Mouse (Mus musculus): ENCODE measurements at regions not wholly inside any gene's neighbourhood (a gene's known extent, or its start where the extent isn't known, plus 50 kb on each side); places are given as distances from the start of the nearest gene placed in this dataset.
A peak's percentile ranks its signal among the peaks of the same experiment; 100 is the strongest.
"Not testable (repeated sequence)": the region's sequence is repeated elsewhere in the genome, so short reads cannot be mapped to it uniquely, and the experiment has no call there.

DNA sequence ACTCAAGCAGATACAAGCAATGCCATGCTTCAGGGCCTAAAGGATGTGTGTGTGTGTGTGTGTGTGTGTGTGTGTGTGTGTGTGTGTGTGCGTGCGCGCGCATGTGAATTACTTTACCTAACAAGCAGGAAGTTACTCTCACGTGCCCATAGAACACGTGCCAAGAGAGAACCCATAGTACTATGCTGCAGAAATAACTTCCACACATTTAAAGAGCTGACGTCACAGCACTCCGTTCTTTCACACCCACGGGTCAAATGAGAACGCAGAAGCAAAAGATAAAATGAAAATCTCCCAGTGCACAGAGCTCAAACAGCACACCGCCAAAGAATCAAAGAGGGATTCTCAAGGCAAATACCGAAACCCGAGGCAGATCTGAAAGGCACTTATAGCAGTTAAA lies 195.9 kb downstream of the Unc5cl start:
- DNase-seq (ENCODE audit: low spot score in 2 of 2): no peak

GRCm38 (mm10) chr17:48672749-48673148 lies 218.0 kb downstream of the Unc5cl start:
- DNase-seq (ENCODE audit: low spot score in 2 of 2): no peak

- DNase-seq (ENCODE audit: low spot score in 2 of 2): no peak
Measured at GRCm38 (mm10) chr17:48678216-48678832, 223.6 kb downstream of the Unc5cl start.

GRCm38 (mm10) chr17:48680331-48680730 lies 225.6 kb downstream of the Unc5cl start:
- no peak for DNase-seq (ENCODE audit: low spot score in 2 of 2)

DNA sequence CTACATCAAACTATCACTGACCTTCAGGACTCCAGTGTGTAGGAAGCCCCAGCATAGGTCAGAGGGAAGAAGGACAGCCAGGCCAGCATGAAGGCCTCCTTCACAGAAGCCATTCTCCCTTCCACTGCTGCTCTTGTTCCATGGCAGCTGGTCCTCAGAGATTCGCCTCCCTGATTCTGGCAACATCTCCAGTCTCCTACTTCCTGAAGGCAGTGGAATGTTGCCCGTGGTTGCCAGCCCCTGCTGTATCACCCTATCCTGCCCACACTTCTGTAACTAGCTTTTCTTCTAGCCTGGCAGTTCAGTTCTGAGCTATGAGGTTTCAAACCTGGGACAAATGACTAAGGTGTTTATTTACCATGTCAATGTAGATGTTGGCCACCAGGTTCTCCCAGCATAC lies 234.2 kb downstream of the Unc5cl start:
- no peak for DNase-seq (ENCODE audit: low spot score in 2 of 2)

DNA sequence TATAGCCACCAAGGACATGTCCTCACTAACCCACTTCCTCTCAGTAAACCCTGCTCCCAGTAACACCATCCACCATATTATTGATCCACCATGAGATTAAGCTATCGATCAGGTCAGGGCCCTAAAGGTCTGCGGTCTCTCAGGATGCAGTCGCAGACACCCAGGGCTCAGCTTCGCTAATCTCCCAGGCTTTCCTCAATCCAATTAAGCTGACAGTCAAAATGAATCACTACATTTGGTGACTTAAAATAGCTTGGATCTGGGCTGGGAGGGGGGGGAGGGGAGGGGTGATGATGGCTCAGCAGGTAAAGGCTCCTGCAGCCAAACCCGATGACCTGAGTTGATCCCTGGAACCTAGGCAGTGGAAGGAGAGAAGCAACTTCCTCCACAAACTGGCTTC lies 233.7 kb upstream of the Lrfn2 start:
- no peak for DNase-seq (ENCODE audit: low spot score in 2 of 2)

DNA sequence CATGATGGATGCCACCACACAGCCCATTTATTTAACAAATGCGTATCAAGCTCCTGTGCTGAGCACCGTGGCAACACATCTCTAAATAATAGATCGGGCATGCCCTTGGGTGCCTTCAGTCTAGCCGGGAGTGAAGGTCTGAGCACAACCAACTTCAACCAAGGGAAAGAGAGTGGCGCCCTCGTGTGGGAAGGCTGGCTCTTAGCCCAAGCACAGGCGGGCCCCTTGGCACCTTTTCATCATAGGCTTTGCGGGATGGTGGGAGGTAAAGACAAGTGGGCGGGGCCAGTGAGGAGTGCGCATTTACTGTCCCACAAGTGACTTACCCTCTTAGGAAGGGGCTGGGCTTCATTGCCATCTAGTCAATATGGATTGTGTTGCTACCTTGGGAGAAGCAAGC lies 231.6 kb upstream of the Lrfn2 start:
- DNase-seq (ENCODE audit: low spot score in 2 of 2): no peak

GRCm38 (mm10) chr17:48720506-48720905 lies 211.7 kb upstream of the Lrfn2 start:
- DNase-seq (ENCODE audit: low spot score in 2 of 2): no peak

DNA sequence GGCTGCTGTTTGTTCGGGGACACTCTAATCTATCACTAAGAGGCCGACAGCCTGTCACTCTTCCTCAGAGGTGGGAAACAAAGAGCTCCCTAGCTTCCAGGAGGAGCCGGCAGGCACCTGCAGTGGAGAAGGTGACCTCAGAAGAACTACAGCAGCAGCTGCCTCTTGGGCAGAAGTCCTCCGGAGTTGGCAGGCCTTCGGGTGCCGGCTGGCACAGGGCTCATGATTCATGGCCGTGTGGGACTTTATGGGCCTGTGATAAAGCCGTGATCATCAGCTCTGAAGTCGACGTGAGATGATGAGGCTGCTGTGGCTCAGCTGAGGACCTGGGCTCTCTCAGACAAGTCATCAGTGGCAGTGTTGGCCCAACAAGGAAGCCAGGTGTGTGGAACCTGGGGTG lies 208.9 kb upstream of the Lrfn2 start:
- peak in 1 of 2 experiments; percentile 24 for DNase-seq (ENCODE audit: low spot score in 2 of 2)

GRCm38 (mm10) chr17:48724513-48725112 lies 207.6 kb upstream of the Lrfn2 start:
- DNase-seq (ENCODE audit: low spot score in 2 of 2): no peak

- no peak for DNase-seq (ENCODE audit: low spot score in 2 of 2)
Measured at GRCm38 (mm10) chr17:48726460-48726859, 205.7 kb upstream of the Lrfn2 start.

DNA sequence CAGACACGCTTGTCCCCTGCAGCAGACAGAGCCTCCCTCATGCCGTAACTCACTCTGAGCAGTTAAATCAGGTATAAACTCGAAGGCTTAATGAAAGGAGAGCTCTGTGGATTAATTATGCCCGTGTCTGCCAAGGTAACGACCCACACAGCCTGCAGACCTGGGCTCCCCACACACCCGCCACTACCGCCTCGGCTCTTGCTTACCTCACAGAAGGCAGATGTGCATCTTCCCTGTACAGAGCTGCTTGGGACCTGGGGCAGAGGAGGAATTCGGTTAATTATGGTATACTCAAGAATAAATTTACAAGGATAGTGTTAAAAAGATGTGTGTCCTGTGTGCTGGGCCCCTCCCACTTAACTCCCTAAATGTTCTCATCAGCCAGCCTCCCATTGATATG lies 198.4 kb upstream of the Lrfn2 start:
- no peak for DNase-seq (ENCODE audit: low spot score in 2 of 2)

- not testable (repeated sequence) for DNase-seq (ENCODE audit: low spot score in 2 of 2)
Measured at GRCm38 (mm10) chr17:48737181-48737580, 195.0 kb upstream of the Lrfn2 start.

GRCm38 (mm10) chr17:48738708-48739107 lies 193.5 kb upstream of the Lrfn2 start:
- no peak for DNase-seq (ENCODE audit: low spot score in 2 of 2)

- no peak for DNase-seq (ENCODE audit: low spot score in 2 of 2)
Measured at GRCm38 (mm10) chr17:48742769-48743405, 189.3 kb upstream of the Lrfn2 start.

- DNase-seq (ENCODE audit: low spot score in 2 of 2): no peak
Measured at GRCm38 (mm10) chr17:48770099-48770498, 162.1 kb upstream of the Lrfn2 start.

DNA sequence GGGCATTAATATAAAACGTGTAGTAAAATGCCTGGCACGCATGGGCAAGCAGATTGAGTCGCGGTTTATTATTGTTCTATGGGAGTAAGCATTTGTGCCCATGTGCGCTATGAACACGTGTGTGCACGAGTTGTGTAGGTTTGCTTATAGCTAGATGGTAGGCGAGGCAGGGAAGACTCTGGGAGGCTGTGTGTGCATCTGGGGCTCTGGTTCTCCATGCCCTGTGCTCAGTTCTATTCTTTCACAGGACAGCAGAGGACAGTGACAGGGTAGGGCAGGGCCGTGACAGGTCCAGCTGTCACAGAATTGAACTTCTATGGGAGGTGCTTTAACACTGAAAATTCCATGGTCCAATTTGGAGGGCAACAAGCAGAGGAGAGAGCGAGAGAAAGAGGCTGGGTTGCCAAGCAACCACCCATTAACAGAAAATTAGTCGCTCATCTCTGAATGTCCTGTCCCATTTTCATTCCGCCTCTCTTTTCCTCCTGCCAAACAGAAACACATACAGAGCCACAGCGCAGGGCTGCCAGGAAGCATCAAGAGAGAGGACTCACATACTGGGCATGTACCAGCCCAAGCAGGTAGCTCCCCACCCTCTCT lies 160.4 kb upstream of the Lrfn2 start:
- no peak for DNase-seq (ENCODE audit: low spot score in 2 of 2)

- peak in 1 of 2 experiments; percentile 47 for DNase-seq (ENCODE audit: low spot score in 2 of 2)
Measured at GRCm38 (mm10) chr17:48774172-48774890, 157.8 kb upstream of the Lrfn2 start.

GRCm38 (mm10) chr17:48775479-48775878 lies 156.7 kb upstream of the Lrfn2 start:
- no peak for DNase-seq (ENCODE audit: low spot score in 2 of 2)

- DNase-seq (ENCODE audit: low spot score in 2 of 2): no peak
Measured at GRCm38 (mm10) chr17:48776502-48776902, 155.7 kb upstream of the Lrfn2 start.

GRCm38 (mm10) chr17:48780217-48780616 lies 152.0 kb upstream of the Lrfn2 start:
- no peak for DNase-seq (ENCODE audit: low spot score in 2 of 2)

GRCm38 (mm10) chr17:48784417-48784816 lies 147.8 kb upstream of the Lrfn2 start:
- DNase-seq (ENCODE audit: low spot score in 2 of 2): peak in 1 of 2 experiments; percentile 27

Data from gastrocnemius, postnatal 4 days (tissue).